Mouse (Mus musculus) MN1 (cell line): ENCODE results near the gene Gm8298.
"Not testable (repeated sequence)": the region's sequence is repeated elsewhere in the genome, so short reads cannot be mapped to it uniquely, and the experiment has no call there.

ENCODE experiments used
- DNase-seq: peaks from one replicate; pipeline ENCODE4 v3.0.0-alpha.2; 2016; ENCODE audit warnings: low spot score

Gene Gm8298

DNA sequence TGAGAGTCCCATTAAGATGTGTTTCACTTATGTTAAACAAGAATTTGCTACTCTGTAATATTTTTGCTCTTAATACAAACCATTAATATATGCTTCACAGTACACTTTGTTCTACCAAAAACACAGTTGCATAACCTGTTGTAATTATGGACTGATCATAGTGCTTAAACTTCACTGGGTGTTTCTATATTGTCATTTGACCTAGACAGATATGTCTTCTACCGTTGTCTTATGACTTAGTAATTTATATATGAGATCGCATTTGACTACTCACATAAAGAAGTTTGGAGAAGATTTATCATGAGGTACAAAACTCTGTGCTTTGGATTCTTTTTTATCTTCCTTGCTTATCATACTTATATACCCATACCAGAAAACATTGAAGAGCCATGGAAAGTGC lies at the start of gene Gm8298:
Gene Gm8298 (plus strand): TSS at position 301 of the 400 bp plus-strand sequence.
- no peak for DNase-seq

DNA sequence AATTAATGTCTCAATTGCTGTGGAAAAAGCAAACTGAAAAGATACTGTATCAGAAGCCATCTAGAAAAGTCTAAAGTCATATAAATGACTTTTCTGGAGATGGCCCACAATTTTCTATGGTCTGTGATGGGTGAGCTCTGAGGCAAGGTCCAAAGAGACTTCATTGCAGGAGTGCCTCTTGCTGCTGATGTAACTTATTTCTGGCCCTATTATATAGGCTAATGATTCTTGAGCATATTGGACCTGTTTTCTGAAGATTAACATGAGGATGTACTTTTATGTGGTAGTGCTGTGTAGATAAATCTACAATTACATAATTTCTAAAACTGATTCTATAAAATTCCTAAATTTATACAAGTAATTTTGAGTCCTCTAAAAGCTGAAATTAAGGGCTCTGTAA lies 47.7 kb upstream of the Gm8298 start:
- no peak for DNase-seq

DNA sequence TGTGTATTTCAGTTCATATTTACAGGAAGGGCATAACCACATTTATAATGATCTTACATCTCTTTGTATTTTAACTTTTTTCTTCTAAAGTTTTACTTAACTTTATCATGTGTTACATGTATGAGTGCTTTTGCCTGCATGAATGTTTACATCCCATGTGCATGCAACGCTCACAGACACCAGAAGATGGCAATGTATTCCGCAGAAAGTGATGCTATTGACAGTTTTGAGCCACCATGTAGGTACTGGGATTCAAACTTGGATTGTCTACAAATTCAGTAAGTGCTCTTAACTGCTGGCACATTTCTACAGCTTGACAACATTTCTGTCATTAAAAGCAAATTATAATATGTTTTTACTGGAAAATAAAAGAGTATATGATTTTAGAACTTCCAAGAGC lies 9.9 kb downstream of the Gm8298 start:
- DNase-seq = peak; percentile 33

DNA sequence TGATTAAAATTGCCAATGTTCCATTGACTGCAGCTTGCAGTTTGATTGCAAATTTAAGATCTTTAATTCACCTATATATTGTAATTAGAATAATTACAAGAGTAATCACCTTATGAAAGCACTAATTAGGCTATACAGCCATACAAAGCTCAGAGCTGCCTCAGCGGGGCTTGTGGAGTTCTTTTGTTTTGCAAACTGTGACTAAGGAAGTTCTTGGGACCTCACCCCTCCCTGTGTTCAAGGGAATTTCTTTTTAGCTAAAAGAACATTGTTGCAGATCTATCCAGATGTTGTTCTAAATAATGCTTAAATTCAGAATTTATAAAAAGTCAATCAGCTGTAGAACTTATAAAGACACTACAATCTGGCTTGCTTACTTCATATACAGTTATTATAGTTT lies 16.8 kb downstream of the Gm8298 start:
- DNase-seq = not testable (repeated sequence)

DNA sequence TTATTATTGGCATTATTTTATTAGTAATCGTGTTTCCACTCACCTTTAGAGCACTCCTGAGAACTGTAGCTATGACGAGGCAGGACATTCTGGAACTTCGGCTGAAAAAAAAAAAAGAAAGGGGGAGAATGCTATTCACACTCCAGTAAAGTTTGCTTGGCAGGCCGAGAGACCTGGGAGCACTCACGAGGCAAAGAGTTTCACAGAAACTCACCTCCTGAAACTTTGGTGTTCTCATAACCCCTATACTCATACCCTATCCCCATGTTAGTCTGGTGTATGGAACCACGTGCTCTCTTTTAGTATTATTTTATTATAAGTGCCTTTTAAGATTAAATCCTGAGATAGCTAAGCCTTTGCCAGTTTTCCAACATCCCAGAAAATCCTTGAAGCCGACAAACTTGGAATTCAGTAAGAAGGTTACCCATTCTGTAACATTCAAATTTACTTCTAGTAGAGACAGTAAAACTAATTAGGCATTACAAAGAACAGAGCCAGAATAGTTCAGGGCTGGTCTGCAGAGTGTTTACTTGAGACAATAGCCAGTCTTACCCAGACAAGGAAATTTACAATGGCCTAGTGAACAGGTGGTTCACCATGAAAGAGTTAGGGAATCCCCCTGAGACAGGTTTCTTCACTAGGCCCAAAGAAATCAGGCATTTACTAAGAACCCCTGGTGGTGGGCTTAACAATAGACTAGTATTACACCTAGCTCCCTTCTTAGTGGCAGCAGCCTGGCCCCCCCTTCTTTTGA lies 19.1 kb downstream of the Gm8298 start:
- not testable (repeated sequence) for DNase-seq

DNA sequence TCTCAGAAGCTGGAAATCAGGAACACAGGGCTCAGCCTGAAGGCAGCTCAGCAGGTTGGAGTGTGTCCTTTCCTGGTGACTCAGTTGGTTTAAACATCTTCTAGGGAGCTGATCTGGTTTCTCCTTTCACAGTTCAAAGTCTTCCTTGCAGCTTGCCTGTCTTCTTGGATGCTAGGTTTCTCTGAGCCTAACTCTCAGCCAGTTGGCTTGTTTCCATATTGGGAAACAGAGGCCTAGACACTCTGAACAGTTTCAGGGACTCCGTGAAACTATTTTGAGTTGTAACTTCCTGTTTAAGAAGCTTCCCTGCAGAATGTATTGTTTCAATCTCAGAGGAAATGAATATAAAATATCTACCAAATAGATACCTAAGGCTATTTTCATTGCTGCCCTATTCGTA lies 32.4 kb downstream of the Gm8298 start:
- DNase-seq = no peak

DNA sequence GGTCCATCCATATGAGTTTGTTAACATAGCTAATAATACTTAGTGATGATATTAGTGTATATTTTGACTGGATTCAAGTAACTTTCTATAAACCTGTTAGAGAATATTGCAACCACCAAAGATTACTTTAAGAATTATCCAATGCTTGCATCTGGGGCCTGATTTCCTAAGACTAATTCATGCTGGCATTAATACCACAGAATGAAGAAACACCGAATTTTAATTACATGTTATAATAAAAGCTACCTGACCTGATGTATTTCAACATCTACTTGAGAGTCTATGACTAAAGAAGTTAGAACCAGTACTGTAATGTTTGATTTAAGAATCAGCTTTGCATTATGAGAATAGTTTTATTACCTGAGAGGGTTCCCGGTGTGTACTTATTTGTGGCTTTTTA lies 64.1 kb downstream of the Gm8298 start, which contains the start of gene C130079G13Rik:
Gene C130079G13Rik (plus strand): TSS at position 301 of the 400 bp plus-strand sequence.
- no peak for DNase-seq
